Mouse (Mus musculus) liver, adult (tissue): ENCODE measurements around the gene Ddx21.

Experiments
- GATA4 ChIP-seq: IDR thresholded peaks from 2 replicates; pipeline ENCODE4 v1.6.1; 2014; ENCODE audit warnings: mild to moderate bottlenecking, low read length; ENCODE audit not compliant: insufficient replicate concordance

Gene Ddx21

DNA sequence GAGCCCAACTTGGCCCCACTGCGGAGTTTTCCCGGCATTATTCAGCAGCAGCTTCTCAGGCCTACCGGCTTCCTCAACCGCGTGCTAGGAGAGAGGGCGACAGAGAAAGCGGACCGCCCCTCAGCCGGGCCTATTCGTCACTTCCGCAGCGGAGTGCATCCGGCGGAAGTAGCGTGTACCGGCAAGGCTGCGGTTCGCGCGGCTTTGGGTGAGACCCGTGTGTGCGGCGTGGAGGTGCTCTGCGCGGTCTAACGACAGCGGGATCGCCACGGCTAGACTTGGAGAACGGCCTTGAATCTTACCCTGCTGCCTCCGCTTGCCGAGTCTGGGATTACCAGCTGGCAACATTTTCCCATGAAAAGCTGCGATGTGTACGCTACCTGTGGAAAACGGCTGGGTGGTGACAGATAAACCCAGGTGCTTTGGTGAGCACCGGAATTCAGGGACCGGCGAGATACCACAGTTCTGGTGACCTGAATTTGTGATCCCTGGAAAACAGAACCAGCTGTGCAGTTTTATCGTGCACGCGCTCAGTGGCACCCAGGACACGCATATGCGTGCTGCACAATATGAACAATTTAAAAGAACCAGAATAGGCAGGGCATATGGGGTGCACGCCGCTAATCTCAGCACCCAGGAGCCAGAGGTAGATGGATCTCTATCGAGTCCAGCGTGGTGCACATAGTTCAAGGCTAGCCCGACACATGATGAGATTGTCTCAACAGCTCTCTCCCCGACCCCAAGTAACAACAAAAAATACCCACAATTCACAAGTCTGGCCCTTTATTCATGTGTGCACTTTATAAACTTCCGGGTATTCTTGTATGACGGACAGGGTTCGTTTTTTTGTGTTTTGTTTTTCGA lies at the start of gene Ddx21:
TSS of gene Ddx21 (minus strand) at position 105 of the 864 bp plus-strand sequence.
- no peak for TF ChIP-seq GATA4

DNA sequence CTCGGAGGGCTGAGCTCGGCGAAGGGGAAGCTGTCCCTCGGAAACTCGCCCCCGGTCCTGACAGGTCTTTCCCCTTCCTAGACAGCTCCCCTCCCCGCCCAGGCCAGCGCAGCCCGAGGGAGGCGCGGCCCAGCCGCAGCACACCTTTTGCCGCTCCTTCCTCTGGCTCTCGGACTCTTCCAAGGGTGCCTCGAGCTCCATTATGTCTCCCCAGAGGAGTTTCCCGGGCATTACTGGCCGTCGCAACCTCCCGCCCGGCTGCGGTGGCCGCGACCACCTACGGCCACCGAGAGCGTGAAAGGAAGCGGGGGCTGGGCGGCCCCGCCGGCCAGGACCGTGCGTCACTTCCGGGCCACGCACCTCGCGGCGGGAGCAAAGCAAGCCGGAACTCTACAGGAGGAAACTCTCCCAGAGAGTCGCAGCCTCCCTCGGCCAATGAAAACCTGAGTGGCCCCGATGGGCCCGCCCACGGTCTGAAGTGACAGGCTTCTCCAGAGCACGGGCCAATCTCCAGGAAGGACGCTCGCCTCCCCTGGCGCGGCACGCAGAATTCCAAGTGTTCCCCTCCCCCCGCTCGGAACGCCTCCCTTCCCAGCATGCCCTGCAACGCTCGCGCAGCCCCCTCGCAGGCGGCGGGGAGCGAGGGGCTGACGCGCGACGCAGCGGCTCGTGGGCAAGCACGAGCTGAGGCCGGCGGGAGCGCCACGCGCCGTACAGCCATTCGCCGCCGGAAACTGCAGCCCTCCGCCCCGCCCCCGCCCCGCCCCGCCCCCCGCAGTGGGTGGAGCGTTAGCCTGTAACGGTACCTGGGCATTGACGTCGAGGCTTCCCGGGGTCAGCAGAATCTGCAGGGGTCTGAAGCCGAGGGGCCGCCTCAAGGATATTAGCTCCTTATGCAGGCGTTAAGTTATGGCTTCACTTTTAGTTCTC lies 49.1 kb upstream of the Ddx21 start, which contains the start of gene Ddx50:
TSS of gene Ddx50 (minus strand) at position 338 of the 930 bp plus-strand sequence.
- peak; percentile 51; the same call in 1 of the 2 replicates for TF ChIP-seq GATA4

DNA sequence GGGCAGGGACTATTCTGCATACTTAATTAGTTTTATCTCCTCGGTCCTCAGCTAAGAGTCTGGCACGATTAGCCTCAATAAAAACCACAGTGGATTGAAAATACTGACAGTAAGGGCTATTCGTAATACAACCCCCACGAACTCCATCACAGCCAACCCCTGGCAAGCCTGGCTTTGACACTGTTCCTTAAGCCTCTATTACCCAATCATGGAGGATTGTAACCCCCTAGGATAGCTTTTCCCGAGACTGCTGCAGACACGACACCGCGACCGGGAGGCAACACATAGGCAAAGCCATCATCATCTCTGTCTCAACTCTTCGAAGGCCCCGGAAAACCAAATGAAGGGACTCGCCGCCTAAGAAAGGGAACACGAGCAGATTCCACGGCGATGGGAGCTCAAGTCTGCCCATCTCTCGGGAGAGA lies 48.3 kb upstream of the Ddx21 start:
- no peak for TF ChIP-seq GATA4

DNA sequence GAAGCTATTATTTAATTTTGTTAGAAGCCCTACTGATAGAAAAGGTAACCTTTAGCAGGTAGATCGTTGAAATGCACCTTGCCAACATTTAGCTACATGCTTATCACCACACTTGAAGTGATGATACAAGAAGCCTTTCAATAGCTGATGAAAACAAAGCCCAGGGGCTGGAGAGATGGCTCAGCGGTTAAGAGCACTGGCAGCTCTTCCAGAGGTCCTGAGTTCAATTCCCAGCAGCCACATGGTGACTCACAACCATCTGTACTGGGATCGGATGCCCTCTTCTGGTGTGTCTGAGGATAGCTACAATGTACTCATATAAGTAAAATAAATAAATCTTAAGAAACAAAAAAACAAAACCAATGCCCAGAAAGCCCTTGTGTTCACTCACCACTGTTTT lies 2.1 kb upstream of the Ddx21 start:
- no peak for TF ChIP-seq GATA4

DNA sequence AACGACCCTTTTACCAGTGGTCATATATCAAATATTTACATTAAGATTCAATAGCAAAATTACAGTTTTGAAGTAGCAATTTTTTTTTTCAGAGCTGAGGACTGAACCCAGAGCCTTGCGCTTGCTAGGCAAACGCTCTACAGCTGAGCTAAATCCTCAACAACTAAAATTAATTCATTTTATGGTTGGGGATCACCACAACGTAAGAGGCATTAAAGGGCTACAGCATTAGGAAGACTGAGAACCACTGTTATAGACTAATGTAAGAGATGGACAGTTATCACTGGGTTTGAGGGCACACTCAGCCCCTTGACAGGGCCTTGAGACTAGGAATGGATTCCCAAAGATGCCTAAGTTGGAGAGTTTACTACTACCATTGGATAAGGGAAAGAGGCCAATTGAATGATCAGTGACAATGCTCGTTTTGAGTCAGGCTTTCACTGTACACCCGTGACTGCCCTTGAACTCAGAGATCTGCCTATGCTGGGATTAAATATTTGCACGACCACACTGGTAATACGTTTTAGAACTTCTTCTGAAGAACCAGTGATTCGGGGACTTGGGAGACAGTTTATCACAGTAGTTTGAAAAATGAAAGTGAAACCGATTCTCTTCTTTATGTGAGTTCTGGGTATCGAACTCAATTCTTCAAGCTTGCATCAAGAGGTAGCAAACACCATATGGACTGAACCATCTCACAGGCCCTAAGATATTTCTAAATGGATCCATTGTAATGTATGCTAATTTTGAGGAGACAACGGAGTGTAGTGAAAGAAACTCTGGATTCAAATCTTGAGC lies 1.4 kb upstream of the Ddx21 start:
- no peak for TF ChIP-seq GATA4

DNA sequence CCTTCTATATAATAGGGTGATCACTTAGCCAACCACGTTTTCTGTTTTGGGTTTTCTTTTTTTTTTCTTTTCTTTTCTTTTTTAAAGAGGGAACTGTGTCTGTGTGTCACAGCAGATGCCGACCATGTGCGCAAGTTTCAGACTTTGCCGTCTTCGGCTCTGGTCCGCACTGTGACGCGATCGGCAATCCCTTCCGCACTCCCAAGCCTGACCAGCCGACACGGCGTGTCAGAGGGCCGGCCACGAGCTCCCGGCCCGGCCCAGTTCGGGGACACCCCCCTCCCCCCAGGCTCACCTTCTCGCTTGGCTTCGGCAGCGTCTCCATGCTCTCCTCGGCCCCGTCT lies 276 bp downstream of the Ddx21 start:
- no peak for TF ChIP-seq GATA4

DNA sequence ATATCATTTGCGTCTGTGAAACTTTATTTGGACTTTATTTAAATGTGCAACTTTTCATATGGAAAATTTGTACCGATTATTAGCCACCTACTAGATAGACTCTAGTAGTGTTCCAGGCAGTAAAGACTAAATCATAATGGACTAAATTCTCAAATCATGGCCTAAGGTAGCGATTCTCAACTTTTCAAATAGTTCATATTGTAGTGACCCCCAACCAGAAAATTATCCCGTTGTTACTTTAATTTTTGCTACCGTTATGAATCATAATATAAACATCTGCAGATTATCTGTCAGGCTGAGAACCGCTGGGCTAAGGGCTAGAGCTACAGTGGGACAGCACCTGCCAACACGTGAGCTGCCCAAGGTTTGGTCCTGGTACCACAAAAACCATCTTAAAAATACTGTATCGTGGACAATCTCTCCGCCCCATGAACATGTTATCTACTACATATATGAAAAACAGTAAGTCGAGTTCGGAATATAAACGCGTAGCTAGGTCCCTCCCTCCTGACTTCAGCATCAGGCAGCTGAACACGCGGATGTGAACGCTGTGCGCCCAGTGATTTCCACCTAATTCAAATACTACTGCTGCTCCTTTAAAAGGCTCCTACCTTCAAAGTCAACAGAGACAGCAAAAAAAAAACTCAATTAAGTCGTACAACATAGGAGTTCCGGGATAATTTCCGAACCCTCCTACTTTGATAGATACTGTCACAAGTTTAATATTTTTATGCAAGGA lies 859 bp downstream of the Ddx21 start:
- no peak for TF ChIP-seq GATA4

DNA sequence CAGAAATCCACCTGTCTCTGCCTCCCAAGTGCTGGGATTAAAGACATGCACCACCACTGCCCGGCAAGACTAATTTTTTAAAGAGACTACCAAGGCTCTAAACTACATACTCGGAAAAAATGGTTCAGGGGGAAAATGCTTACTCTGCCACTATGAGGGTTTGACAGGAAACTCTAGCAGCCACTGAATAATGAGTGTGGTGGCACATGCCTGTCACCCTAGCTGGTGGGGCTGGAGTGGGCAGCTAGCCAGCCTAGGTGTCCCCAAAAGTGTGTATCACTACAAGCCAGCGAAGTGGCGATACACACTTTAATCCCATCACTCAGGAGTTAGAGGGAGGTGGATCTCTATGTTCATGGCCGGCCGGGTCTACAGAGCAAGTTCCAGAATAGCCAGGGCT lies 2.0 kb downstream of the Ddx21 start:
- no peak for TF ChIP-seq GATA4

DNA sequence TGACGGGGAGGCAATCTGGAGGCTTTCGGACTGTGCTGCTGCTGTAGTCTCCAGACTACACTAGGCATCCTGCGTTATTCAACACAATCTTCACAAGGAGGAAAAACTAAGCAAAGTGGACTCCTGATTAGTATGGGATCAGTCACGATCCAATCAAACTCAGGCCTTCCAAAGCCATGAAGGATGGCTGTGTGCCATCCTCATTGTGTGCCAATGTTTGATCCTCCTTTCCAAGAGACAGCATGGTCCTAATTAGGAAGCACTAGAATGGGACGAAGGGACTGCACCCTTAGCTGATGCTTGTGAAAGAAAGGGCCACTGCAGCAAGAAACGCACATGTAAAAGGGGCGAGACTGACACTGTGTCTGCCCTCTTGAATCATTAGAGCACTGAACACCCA lies 9.6 kb downstream of the Ddx21 start:
- no peak for TF ChIP-seq GATA4

DNA sequence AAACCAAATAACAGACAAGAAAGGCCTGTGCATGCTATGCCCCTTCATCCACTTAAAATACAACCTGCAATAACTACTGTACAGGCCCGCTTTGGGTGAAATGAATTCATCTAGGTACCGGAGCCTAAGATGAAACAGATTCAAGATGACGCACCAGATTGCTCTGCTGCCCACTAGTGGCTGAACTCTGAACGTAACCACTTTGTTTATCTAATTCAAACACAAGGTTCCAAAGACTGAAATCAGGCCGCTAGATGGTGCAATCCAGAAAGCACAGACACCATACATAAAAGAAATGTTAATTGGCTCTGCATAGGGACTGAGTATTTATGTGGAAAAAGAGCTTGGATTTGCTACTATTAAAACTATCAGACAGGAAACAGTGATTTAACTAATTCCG lies 11.9 kb downstream of the Ddx21 start:
- TF ChIP-seq GATA4: 0 out of 2 replicates have a peak, but pooled peaks have one; percentile 39

DNA sequence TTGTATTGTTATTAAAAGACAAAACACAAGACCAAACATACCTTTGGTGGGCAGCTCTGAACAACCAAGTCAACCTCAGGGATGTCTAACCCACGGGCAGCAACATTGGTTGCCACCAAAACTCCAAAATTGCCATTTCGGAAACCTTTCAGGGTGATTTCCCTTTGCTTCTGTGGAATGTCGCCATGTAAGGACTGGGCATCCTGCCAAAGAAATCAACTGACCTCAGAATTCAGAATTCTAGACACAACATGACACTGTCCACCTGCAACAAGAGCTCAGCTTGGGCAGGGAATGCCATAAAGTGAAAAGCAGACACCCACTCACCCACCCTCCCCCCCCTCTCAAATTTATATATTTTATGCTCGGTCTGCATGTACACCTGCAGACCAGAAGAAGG lies 13.5 kb downstream of the Ddx21 start:
- TF ChIP-seq GATA4: no peak

DNA sequence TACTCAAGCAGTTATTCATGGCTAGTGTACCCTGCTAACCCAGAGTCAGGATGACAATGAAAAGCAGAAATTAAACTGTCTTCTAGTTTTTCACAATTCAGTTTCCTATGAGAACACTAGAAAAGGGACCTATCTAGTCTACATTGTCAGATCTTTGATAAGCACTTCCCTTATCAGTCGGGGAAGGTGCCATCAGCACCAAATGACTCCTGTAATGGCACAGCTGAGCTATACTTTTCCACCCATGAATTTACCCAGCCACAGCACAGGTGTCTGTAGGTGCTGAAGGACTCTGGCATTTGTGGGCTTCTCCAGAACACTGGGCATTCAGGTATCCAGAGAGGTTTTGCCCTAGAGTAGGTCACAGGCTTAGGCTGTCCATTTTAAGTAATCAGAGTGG lies 18.8 kb downstream of the Ddx21 start:
- TF ChIP-seq GATA4: no peak

DNA sequence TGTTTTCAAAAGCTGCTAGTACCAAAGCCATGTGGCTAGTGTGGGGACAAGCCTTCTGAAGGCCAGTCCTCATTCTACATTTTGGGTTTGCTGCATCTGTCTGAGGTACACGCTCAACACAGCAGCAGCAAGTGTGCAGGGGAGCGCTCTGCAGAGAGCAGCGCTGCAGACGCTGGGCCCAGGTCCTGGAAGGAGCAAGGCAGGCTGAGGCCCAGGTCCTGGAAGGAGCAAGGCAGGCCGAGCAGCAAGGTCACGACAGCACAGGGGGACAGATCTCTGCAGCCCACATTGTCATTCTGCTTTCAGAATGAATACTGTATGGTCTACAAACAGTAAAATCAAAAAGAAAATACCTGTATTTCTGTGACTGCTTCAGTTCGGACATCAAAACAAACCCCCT lies 19.4 kb downstream of the Ddx21 start:
- TF ChIP-seq GATA4: no peak

DNA sequence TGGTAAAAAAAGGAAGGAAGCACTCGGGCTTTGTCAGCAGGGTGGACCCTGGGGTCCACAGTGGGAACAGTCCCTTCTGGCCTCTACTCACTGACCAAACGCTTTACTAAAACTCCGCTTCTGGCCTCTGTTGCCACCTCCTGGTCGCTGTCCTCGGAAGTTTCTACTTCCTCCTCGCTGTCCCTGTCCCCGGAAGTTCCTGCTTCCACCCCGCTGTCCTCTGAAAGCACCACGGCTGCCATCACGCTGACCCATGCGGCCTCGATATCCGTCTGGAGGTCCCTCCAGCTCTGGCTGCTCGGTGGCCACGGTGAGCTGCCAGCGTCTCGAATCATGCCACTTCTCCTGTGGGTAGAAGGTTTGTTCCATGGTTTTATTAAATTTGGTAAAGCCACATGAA lies 19.8 kb downstream of the Ddx21 start:
- TF ChIP-seq GATA4: no peak

DNA sequence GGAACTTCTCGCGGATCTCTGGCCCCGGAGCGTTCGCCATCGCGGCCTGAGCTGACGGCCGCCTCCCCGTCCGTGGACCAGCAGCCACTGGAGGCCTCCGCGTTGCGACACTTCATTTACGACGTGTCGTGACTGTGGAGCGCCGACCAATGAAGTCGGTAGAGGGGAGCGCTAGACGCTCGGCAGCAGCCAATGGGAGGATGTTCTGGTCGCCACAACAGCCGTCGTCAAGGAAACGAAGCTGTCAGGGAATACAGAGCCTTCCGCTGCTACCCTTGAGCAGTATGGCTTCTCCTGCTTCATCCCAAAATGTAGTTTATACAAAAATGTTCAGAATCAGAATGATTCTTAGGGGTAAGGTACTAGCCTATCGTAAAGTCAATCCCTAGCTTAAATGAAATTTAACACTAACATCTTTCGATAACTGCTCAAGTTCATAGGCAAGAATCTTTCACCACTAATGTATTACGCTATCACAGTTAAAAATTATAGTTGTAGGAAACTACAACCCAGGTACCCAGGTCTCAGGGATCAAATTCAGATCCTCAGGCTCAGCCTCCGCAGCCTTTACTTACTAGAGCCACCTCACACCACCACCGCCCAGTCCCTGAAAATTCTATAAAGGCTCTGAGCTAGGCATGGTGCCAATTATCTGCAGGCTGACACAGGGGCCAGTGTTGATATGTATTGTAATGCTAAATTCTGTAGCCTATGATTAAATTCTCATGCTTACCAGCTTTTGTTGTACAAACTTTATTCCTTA lies 23.6 kb downstream of the Ddx21 start, which contains the start of gene Kif1bp:
TSS of gene Kif1bp (minus strand) at position 120 of the 763 bp plus-strand sequence.
- no peak for TF ChIP-seq GATA4
